17 mouse cellular contexts compared by ENCODE assay signal in genomic region chr10:77835647-77836046, GRCm38 (mm10). TPM values are rescaled to one million over a fixed set of nuclear protein-coding genes. Genes with fewer than 3 reads are reported as not detected.
DNase-seq lines count a peak whose midpoint lies in the region; TF ChIP-seq lines count a peak whose summit lies in the region.
"Had no signal": no experiment of that assay in that cellular context is flagged by ENCODE, and none has a peak within 500 bp of the region (broad histone marks: within the 10 kb centered on the region; RNA-seq: fewer than 3 reads in every experiment).

Krtap10-10 (plus strand) TSS chr10:77835947.

- no peak for TF ChIP-seq CTCF in left cerebral cortex, adult 2 months (IDR thresholded peaks at IDR 0.05)

- intact Hi-C loops in left cerebral cortex, adult 2 months (cut with DNase I) = no loop called here

- H3K27ac ChIP-seq in left cerebral cortex, adult 2 months = no peak within 1 kb of the TSS
- H3K27ac ChIP-seq: forebrain, embryonic 15.5 days; heart, embryonic 13.5 days; hindbrain, embryonic 15.5 days had no signal

- H3K4me3 ChIP-seq in left cerebral cortex, adult 2 months = no peak within 1 kb of the TSS
- H3K4me3 ChIP-seq: forebrain, embryonic 15.5 days; heart, embryonic 13.5 days; hindbrain, embryonic 15.5 days had no signal

- DNase-seq in left cerebral cortex, adult 2 months (ENCODE audit: extremely low spot score in 1 of 2, low spot score in 2 of 2) = peak; percentile 13 to 22
- no peak for DNase-seq in left cerebral cortex, adult 11 months (ENCODE audit: low spot score)
- peak; percentile 17 for DNase-seq in right cerebral cortex, postnatal 25 days
- no peak for DNase-seq in right cerebral cortex, postnatal 14 days
- peak; percentile 35 for DNase-seq in brain, adult 2 months (ENCODE audit: low read depth, low spot score)
- DNase-seq in heart, adult 8-10 months (ENCODE audit: low spot score) = no peak
- no peak for DNase-seq in kidney, postnatal 10 days
- DNase-seq: adrenal gland, postnatal 14 days; cerebellum, adult 2 months; cerebellum, postnatal 10 days; gastrocnemius, postnatal 25 days; heart, postnatal 36 days had no signal

RNA-seq across cellular contexts. Expression of gene Krtap10-10, which starts in this region (rescaled TPM):
- not detected for total RNA-seq in left cerebral cortex, adult 2 months (2021)
- not detected for total RNA-seq in heart, adult 8-10 months (2022)
- total RNA-seq: adrenal gland, adult 18-20 months; adrenal gland, postnatal 14 days; gastrocnemius, adult 18-20 months; gastrocnemius, postnatal 25 days; heart, postnatal 36 days had no signal

Comparison
In these comparisons a context has a peak if more than half of its experiments do, and no peak if none do; other contexts are left out.
1. DNase-seq: peak in right cerebral cortex, postnatal 25 days (single experiment) and brain, adult 2 months (single experiment); none in left cerebral cortex, adult 11 months (single experiment), right cerebral cortex, postnatal 14 days (single experiment), heart, adult 8-10 months (single experiment) and kidney, postnatal 10 days (single experiment).
2. Peak in DNase-seq in left cerebral cortex, adult 2 months; RNA of the gene not detected or under 1 TPM.